Mouse (Mus musculus): ENCODE measurements around the gene A930004D18Rik.

The A930004D18Rik gene

DNA sequence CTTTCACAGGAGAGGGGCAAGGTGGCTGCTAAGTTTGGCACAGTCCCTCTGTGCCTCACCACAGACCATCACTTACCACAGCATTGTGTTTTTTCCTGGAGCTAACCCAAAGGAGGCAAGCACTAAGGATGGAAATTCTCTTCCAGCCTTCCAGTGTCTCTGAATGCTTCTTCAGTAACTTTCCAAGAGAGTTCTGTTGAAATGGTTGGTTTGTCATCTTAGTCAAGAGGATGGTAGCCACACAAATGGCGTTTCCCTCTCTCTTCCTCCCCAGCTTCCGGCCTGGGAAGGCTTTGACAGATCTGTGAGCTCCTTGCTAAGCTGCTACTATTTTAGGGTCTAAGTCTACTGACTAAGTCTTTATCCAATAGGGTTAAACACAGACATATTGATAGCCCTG is at the start of gene A930004D18Rik:
A930004D18Rik (minus strand) TSS at position 247 of the 400 bp plus-strand sequence.
- no peak for DNase-seq

DNA sequence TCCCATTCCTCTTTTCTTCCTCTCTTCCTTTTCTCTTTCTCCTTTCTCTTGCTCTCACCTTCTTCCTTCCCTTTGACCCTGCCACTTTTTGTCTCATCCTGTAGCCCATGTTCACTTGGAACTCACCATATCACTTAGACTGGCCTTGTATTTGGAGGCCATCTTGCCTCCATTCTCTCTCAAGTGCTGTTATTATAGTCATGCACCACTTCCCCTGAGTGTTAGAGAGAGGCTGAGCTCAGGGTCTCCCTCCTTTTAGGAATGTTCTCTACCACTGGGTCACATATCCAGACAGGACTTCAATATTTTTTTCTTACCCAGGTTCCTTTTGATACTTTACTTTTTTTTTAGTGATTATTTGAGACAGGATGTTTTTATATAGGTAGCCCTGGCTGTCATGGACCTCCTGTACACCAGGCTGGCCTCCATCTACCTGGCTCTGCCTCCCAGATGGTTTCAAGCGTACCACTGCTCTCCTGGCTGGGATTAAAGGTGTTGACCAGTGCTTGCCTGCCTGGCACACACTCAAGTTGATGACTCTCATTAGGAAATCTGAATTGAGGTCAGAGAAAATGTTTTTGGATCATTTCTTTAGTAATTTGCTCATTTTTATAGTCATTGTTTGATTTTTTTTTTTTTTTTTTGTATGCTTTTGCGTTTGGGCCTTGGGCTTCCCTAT is 42.8 kb upstream of the A930004D18Rik start:
- no peak for DNase-seq

DNA sequence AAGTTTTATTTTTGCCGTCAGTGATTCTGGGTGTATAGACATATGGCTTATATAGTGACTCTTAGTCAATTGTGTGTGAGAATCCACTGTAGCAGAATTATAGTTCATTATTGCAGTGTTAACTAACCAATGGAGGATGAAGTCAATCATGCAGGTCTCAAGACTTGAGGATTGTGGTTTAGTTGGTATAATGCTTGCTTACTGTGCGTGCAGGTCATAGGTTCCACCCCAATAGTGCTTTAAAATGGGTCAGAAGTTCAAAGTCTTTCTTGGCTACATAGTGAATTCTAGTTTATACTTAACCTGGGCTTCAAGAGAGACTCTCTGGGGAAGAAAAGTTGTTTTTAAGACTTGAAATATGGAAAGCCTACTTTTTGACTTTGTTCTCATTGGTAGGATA is 34.4 kb upstream of the A930004D18Rik start:
- peak in 1 of 2 experiments; percentile 61 for DNase-seq

DNA sequence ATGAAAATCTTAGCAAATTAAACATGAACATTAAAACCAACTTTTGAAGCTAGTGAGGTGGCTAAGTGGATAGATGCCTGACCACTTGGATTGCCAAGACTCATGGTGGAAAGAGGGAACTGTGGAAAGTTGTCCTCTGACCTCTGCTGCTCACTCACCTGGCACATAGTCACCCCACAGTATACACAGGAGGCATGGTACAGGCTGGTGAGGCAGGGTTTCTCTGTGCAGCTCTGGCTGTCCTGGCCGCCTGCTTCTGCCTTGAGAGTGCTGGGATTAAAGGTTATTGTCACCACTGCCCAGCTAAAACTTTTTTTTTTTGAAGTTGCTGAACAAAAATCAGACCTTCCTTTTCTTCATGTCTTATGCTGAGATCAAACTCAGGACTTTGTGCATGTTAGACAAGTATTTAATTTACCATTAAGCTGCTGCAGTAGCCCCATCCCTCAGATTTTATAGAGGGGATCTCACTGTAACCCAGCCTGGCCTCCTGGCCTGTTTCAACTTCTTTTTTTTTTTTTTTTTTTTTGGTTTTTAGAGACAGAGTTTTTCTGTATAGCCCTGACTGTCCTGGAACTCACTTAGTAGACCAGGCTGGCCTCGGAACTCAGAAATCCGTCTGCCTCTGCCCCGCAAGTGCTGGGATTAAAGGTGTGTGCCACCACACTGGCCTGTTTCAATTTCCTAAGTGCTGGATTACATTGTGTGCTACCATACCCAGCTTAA is 30.7 kb upstream of the A930004D18Rik start:
- peak; percentile 73 to 86 for DNase-seq

DNA sequence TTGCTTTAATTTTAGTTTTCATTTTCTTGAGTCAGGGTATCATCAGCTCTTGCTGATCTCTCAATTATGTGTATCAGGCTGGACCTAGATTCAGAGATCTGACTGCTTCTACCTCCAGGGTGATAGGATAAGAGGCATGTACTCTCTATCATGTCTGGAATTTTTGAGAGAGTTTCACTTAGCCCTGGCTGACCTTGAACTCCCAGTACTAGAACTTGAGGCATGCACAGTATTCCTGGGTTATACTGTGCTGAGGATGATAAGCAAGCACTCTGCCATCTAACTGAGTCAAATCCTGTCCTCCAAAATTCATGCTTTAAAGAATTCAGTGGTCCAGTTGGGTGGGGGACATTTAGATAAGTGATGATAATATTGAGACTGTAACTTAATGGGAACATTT is 28.9 kb upstream of the A930004D18Rik start:
- no peak for DNase-seq

DNA sequence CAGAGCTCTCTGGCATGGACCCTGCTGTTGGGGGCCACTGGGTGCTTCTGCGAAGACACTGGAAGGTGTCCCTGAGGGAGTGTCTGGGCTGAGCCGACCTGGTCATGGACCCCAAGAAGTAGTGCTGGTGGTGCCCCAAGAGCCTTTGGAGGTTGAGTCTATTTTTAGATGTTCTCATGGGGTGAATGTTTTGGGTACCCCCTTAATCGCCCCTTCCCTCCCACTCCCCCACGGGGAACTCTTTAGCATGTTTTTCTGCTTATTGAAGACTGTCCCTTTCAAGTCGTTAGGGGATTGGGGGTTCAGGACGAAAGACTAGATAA is 28.1 kb upstream of the A930004D18Rik start:
- no peak for DNase-seq

DNA sequence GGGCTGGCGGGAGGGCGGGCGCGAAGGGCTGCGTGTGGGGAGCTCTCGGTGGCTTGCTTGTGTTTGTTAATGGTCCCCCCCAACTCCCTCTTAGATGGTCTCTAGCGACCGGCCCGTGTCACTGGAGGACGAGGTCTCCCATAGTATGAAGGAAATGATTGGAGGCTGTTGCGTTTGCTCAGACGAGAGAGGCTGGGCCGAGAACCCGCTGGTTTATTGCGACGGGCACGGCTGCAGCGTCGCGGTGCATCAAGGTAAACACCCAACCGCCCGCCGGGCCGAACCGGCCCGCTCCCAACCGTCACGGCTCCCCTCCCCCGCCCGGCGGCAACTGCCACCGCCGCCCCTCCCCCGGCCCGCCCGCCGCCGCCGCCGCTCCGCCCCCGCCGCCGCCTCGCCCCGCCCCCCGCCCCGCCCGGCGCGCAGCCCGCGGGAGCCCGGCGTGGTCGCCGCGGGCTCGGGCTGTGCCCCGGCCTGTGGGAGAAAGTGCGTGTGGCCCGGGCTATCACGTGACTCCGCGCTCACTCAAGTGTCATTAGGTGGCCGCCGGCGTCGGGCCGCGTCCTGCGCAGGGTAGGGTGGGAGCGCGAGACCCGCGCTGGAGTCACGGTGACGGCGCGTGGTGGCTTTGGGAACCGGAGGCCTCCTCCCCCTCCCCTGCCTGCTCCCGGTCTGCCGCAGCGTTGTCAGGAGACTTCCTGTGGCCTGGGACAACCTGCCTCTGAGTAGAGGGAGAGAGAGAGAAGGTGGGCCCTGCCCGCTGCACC is 27.6 kb upstream of the A930004D18Rik start:
- peak; percentile 85 to 94 for DNase-seq

DNA sequence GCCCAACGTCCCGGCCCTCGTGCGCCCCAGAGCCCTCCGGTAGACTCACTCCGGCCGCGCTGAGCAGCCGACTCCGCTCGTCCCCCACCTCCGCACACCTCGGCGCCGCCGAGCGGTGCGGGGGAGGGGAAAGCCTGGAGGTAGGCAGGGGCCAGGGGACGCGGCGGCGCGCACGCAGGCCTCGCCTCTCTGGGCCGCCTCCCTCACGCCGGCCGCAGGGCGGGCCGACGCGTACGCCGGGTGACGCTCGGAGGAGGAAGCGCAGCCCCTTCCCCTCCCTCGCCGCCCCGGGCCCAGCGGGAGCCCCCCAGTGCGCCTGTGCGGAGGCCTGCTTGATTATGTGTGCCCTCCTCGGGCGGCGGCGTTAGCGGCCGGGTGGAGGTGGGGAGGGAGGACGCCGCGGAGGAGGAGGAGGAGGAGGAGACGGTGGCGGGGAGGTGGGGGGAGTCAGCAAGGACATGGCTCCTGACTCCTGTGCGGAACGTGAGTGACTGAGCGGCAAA is 26.9 kb upstream of the A930004D18Rik start:
- peak; percentile 93 to 95 for DNase-seq

DNA sequence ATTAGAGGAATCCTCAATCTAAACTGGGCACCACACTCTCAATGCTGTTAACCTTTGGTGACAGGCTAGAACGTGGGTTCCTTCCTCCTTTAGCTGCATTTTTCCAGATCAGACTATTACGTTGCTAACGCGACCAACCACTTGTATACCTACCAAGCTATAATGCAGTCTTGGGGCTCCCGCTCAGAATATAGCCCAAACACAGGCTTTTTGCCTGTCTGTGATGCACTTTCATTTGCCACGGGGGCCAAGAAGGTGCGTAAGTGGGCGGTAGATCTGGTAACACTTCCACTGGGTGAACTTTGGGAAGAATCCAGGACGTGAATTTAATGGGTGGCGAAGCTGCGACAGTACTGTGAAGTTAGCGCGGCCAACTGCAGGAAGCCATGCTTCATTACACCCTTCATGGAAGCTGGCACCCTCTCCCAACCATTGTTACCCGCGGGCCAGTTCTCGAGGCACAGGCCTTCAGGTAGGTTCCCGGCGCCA is 26.3 kb upstream of the A930004D18Rik start:
- peak; percentile 76 to 78 for DNase-seq

DNA sequence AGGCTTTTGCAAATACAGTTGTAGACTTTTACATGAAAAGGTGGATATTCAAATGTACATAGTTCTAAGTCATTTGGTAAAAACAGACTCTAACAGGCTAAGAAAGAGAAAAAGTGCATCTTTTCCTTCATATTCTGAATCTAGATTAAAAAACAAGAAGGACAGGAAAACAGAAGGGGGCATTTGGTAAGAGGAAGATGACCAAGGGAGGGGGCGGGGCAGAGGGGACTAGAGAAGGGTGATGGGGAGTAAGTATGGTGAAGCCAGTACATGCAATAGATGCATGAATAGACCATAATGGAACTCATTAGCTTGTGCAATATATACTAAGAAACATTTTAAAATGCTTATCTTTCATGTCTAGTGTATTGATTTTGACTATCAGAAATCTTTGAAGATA is 22.9 kb upstream of the A930004D18Rik start:
- no peak for DNase-seq

DNA sequence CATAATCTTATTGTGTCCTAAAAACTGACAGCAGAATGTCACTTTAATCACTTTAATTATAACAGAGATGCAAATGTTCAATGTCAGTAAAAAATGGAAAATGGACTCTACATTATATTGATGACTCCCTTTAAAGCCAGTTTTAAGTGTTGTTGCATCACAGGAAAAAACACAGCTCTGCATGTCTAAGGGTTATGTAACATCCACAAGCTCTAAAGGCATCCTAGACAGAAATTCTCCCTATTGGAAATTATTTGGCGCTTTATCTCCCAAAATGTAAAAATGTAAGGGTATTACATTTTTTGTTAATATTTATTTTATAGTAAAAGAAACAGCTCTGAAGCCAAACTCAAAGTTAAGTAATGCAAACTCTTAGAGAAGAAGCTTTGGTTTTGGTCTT is 22.4 kb upstream of the A930004D18Rik start:
- no peak for DNase-seq

DNA sequence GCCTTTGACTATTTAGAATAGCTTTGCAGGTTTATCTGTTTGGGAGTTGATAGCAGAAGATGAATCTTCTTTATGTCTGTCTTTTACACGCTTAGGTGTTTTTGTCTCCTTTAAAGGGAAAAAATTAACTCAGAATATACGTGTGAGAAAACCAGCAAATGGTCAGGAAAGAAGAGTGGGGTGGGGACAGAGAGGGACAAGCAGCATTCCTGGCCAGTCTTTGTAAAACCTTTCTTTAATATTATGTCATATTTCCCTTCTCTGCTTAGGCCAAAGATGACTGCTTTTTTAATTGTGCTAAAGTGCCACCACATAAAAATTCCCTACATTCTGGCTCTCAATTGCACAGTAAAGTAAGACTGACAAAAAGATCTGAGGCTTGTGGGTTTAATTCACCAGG is 21.5 kb upstream of the A930004D18Rik start:
- DNase-seq: no peak

DNA sequence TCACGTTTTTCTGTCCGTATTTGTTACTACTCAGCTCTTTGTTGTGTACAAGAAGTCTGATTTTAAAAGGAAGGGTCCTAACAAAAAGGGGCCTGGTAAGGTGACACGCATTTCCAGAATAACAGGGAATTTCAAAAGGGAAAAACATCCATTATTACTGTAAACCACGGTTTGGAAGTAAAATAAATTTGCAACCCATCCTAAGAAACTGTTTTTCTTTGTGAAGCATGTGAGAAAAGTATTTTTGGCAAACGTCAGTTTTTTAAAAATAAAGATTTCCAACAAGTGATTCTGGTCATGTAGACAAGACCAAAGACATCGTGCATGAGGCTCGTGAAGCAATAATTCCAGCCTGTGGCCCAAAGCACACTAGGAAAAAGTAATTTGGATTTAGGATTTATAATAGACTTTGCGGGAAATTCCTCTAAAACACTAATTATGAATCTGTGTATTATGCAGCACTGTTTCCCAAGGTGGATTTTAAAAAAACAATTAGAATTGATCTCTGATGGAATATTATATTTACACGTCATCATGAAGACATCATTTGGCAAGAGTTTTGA is 20.7 kb upstream of the A930004D18Rik start:
- DNase-seq: no peak

DNA sequence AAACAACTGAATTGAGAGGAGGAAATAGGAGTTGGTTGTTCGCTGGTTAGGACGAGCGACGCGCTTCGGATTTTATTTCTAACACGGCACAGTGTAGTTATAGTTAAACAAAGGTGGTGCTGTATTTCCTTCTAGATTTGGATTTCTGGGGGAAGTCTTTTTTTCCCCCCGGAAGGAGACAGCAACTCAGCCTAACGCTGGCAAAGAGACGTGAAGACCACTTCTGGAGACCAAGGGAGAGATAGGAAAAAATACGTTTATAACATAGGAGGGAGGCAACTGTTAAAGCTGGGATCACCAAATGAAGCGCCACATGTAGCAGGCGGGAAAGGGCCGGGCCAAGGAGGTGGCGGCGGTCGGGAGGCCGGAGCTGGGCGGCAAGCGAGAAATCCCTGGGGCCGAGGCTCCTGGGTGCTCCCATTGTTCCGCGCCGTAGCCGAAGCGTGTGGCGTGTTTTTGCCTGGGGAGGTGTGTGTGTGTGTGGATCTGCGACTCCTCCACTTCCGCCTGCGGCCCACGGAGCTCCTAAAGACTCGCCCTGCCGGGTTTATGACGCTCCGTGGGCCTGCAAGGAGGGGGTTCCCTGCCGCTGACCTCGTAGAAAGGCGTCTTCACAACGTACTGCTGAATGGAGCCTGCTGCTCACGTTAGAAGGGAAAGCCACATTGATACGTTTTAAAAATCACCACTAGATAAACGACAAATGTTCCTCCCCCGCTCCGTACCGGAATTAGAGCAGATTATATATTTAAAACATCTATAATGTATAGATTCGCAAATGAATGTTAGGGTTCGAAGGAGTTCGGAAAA is 20.0 kb upstream of the A930004D18Rik start:
- peak; percentile 57 to 77 for DNase-seq

DNA sequence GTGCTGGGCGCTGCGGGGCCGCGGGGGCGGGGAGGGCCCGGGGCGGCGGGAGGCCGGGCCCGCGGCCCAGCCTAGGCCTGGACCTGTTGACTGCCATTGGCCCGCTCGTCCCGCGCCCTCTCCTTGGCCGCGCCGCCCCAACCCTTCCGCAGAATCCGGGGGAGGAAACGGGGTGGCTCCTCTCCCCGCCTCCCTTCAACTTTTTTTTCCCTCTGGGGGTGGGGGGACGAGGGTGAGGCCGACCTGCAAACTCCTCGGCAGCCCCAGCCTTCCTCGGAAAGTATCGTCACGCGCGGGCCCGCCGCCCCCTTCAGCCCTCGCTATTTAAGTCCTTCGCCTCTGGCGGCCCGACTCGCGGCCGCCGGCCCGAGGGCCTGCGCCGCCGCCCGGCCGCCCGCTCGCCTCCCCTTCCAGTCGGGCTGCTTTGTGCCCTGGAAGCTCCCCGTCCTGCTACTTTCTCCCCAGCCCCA is 19.3 kb upstream of the A930004D18Rik start:
- DNase-seq: peak; percentile 95 to 98

DNA sequence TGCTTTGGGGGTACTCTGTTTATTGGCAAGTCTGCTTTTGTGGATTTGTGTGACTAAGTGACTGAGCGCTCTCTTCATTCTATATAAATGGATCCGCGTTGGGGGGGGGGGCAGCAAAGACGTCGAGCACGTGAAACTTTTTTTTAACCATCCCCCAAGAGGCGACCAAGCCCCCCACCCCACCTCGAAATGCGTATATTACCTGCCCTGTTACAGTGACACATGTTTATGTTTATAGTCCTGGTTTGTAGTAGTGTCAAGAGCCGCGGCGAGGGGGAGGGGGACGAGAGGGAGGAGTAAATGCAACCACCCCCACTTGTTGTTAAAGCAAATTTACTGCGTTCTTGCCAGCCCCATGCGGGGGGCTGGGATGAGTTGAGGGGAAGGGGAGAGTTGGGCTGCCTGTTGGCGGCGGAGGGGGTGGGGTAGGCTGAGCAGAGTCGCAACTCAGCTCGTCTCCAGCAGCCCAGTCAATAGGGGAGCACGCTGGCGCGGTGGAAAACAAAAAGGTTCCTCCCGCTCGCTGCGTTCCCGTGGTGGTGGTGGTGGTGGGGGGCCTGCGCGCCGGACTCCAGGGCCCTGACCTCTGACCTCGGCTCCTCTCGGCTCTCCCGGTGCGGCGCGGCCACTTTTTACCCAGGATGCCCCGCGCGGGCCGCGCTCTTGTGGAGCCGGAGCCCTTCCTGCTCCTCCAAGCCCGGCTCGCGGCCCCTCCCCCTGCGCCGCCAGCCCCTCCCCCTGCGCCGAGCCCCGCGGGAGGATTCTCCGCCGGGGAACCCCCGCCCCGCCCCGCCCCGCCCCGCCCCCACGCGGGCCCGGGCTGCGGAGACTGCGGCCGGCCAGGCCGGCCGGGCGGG is 18.6 kb upstream of the A930004D18Rik start:
- DNase-seq: peak; percentile 95 to 98

DNA sequence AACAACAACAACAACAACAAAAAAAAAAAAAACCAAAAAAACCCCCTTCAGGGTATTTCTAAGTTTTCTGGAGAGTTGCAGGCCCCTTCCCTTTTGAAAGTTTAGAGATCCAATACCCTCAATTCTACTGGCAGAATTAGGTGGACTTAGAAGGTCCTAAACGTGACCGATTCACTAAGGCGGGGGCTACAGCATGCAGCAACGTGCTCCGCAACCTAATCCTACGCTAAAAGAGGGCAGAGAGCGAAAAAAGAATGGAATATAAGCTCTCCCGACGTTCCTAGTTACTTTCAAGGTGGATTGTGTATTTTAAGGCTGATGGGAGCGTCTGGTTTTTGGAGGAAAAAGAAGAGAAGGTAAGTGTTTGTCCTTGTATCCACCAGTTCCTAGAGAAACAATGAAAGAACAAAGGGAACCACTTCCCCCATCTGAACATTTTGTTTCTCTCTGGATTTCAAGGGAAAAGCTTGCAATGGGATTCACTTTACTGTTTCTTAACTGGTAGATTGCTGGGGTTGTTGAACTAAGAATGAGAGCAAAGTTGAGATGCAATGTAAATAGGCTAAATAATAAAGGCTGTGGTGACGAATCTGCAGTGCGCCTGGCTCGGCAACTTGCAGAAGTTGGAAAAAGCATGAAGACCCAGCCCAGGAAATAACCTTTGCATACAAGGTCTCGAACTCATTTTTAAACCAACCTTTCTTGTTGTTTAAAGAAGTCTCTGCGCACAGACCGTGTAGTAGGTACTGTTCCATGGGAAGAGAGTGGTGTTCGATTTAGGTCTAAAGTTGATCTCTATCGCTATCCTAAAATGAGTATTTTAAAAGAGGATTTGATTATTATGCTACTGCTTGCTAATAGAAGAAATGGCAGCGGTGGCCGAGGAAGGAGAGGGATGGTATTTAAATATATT is 17.7 kb upstream of the A930004D18Rik start, which contains the start of gene Mllt10:
Mllt10 (plus strand) TSS at position 222 of the 913 bp plus-strand sequence.
- DNase-seq: peak in 1 of 2 experiments; percentile 44

DNA sequence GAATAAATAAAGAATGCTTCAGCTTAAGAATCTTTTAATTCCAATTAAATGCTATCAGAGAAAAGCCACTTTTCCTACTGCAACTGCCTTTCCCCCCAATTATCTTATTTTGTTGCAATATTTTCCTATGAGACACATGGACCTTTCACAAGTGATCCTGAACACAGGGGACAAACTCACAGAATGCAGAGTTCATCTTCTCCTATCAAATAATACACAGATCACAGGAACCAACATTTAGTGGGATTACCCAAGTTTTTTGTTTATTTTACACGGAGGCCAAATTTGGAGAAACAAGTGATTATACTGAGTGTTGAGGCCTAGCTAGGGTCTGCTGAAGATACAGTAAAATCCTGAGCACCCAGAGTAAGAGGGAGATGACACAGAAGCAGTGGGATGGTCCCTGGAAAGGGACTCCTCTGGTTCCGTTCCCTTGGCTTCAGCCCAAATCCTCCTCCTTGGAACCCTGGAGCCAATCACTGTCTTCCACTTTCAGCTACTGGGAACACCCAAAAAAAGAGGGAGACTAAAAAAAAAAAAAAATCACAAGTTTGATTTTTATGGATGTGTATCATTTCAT is 16.5 kb upstream of the A930004D18Rik start:
- peak; percentile 51 to 68 for DNase-seq

DNA sequence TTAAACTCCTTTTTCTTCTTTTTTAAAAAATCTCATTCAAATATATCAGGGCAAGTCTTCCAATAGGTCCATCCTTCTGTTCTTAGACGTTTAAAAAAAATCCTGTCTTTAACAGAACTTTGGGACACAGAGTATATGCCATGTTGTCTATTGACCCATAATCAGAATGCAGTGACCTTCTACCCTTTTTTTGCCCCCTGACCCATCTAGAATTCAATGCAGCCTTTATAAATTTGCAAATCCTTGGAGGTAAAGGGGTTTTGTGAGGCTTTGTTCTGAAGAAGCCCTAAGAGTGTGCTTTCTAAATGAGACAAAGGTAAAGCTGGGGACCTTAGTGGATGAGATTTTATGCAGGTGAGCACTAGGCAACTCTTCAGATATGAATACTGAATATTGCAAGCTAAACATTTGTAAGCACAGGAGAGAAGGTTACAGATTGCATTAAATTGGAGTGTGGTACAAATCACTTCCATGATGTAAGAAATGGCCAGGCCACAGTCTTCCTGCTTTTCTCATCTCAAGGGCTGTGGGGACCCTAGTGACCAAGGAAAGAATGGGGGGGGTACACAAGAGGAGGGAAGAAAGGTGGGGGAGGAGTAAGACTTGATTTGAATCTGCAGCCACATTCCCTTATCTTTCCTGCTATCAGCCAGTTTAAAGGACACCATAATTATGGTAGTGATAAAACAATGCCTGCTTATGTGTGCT is 15.9 kb upstream of the A930004D18Rik start:
- DNase-seq: no peak
